Mouse (Mus musculus) hematopoietic stem cell, adult 5-6 weeks (primary cell): ENCODE measurements around the gene Sdhaf1. TPM values are rescaled to one million over a fixed set of nuclear protein-coding genes. Genes with fewer than 3 reads are reported as not detected.

Experiments
- ATAC-seq, 2 experiments: fragments of 125-278 bp in 1 of 2; replicated peaks in 1 of 2; 2 replicates each; pipeline ENCODE4 v1.8.0; 2016 to 2017; ENCODE audit warnings: inconsistent platforms in 2 of 2, mild to moderate bottlenecking in 2 of 2, moderate number of reproducible peaks in 2 of 2, low read depth in 1 of 2, moderate TSS enrichment in 1 of 2; ENCODE audit not compliant: low FRiP score in 2 of 2, poor library complexity in 2 of 2, severe bottlenecking in 2 of 2, insufficient read depth in 1 of 2, low TSS enrichment in 1 of 2
- total RNA-seq: library from RNA; stranded (forward); fragments of 172-1452, 232-1000 nt; gene quantifications from 2 replicates; pipeline ENCODE4 v1.2.3, GENCODE M21; 2017

The Sdhaf1 gene
- total RNA-seq, 1 experiment from 2014 or later: 11.9 TPM

DNA sequence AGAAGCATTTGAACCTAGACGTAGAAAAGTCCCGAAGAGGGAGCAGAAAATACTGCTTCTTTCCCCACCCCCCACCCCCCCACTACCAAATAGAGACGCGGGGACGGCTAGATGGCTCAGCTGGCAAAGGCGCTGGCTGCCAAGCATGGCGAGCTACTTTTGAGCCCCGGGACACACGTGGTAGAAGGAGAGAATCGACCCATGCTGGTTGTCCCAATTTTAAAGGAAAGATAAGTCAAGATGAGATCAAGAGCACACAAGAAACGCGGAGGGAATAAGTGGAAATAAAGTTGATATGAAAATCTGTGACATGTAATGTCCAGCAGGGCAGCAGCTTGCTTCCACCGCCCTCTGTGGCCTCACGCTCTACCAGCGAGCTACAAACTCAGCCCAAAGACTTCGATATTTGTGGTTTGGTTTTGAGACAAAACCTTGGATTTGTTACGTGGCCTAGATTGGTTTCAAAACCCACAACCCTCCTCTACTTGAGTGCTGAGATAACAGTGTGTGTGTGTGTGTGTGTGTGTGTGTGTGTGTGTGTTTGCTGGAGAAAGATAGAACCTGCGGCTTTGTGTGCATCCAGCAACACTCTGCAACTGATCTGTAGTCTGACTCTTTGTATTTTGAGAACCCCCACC lies 9.0 kb upstream of the Sdhaf1 start:
- no peak for ATAC-seq

DNA sequence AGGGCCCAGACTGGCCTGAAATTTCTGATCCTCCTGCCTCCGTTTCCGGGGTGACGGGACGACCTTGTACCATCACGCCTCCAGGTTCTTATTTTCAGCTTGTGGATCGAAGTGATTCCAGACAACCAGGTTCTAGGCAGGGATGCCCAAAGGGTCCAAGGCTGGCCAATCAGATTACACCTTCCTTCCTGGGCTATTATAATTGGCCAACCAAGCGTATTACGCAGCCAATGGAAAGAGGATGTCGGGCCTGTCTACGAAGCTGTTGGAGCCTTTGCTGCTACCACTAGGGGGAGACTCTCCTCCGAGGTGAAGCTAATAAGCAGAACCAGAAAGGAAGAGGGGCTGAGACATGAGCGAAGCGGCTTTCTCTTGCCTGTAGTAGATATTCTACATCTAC lies 8.2 kb upstream of the Sdhaf1 start:
- peak; percentile 63 to 86 for ATAC-seq

DNA sequence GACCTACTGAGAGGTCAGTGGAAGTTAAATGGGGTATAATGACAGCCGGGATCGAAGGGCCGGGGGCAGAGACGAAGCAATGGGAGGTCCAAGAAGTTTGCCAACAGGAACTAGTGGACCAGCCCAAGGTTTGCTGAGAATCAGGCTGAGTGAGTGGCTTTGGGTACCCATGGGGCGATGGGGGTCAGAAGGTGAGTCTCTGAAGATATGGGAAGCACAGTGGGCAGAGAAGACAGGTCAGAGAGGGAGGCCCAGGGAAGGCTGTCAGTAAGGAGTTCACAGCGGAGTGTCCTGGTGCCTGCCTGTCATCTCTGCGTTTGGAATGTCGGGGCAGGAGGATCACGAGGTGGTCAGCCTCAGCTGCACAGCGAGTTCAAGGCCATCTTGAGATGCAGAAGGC lies 4.7 kb upstream of the Sdhaf1 start:
- ATAC-seq: no peak

DNA sequence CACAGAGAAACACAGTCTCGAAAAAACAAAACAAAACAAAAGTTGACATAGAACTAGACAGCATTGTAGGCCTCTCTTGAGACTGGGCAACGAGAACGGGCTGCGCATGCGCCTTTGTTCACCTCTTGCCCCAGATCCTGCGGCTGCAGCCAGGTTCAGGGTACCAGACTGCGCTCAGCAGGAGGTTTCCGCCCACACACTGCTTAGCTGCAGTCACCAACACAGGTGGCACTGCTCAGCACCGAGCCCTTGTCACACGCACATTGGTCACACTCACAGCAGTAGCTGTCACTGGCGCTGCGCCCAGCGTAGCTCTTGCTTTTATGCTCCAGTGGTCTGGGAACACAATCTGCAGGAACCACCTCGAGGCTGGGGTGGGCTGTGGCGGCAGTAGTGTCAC lies 3.4 kb upstream of the Sdhaf1 start:
- no peak for ATAC-seq

DNA sequence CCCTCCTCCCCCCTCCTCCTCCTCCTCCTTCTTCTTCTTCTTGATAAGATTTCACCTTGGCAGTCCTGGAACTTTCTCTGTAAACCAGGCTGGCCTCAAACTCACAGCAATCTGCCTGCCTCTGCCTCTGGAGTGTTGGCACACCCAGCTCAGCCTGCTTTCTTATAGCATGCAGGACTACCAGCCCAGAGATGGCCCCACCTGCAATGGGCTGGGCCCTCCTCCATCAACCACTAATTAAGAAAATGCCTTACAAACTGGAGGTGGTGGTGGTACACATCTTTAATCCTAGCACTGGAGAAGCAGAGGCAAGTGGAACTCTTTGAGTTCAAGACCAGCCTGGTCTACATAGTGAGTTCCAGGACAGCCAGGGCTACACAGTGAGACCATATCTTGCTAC lies 2.7 kb upstream of the Sdhaf1 start:
- no peak for ATAC-seq

DNA sequence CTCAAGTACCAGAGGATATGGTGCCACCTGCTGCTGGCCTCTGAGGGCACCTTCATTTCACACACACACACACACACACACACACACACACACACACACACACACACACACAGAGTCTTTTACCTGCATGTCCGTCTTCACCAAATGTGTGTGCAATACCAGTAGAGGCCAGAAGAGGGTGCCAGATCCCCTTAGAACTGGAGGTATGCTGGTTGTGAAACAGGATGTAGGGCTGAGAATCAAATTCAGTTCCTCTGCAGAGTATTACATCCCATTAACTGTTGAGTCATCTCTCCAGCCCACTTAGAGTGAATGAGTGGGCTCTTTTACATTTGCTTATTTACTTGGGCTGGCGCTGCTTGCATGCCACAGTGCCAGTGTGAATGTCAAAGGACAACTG lies 1.7 kb upstream of the Sdhaf1 start:
- peak in 1 of 2 experiments; percentile 10; a peak in 1 of 4 replicates for ATAC-seq

DNA sequence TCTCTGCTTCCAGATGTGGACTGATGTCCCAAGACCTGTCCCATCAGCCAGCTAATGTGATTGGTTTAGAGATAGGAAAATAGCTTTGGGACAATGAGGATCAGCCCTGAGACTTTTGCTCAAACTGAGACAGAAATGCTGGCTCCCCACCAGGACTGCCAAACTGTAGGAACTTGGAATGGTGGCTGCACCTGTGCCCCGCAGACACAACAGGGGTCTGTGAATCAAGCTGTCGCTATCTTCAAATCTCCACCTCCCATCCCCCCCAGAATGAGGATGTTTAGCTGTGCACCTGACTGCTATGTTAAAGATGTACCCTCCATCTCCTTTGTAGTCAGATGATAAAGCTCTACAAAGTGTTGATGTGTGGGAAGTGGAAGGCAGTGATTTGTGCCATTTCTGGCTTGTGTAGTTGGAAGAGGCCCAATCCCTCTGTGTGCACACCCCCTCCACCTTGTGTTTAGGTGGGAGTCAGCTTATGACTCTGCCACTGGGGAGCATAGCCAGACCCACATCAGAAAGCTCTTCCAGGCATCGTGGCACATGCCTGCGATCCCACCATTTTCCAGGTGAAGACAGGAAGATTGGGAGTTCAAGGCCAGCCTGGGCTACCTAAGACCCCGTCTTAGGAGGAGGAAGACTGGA lies 727 bp upstream of the Sdhaf1 start:
- no peak for ATAC-seq

DNA sequence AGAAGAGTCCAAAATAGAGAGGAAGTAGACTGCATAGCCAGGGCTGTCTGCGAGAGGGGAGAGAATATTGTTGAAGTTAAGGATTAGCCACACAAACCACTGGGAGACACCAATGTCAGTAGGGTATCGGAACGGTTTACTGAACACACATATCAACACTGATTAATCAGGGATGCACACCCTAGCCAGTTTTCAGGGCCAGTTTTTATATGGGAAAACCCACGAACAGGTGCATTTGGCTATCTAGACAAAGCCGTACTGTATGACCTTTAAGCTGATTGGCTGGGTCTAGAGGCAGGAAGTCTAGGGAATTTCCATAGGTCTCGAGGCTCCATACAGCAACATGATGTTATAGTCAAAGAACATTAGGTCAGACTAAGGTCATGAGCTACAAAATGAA lies 830 bp downstream of the Sdhaf1 start:
- ATAC-seq: 0 out of 4 replicates have a peak, but pooled peaks of 1 of the 2 experiments have one; percentile 5

DNA sequence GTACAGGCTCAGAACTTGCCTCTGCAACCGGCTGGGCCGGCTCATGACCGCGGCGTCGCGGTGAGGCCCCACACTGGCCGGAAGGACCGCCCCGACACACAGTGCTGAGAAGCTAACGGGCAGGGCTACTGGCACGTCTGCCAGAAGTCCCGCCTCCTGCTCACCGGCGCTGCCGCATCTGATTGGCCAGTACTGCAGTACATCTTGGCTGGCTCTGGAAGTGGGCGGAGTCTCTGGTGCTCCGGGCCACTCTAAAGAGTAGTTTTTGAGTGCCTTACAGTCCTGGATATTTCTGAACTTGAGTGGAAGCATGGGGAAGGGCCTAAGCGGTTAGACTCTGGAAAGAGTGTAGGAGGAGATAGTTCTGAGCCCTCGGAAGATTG lies 1.4 kb downstream of the Sdhaf1 start:
- ATAC-seq: peak; percentile 95

DNA sequence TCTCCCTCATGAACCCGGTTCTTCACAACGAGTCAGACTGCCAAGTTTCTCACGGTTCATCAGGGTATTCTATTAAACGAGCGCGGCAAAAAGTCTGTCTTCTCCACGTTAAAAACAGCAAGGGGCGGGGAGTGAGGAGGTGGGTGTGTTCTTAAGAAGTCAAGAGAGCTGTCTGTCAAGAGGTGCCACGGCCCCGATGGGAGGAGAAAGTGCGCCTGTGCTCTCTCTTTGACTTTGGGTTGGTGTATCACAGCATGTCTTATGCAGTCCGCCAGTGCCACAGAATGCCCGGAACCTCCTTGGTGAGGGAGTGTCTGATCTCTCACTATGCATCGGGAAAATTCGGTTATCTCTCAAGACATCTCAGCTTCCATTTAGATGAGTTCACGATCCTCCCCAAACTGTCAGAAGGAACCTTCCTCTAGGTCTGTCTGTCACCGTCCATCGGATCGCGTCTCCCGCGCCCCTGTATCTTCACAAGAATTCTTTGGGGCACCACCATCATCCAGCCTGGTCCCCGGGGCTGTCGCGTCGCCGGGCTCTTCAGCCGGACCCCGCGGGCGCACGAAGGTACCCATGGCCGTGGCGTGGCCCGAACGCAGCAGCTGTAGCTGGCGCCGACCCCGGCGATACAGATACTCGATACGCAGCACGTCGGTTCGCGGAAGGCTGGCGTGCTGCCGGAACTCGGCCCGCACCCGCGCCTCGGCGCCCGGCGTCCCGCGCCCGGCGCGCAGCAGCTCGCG lies 2.0 kb downstream of the Sdhaf1 start, which contains the start of gene E130208F15Rik:
Gene E130208F15Rik, plus strand, starts transcription at position 202 of the 746 bp plus-strand sequence.
- ATAC-seq: peak; percentile 55 to 65; a peak in 3 of 4 replicates

DNA sequence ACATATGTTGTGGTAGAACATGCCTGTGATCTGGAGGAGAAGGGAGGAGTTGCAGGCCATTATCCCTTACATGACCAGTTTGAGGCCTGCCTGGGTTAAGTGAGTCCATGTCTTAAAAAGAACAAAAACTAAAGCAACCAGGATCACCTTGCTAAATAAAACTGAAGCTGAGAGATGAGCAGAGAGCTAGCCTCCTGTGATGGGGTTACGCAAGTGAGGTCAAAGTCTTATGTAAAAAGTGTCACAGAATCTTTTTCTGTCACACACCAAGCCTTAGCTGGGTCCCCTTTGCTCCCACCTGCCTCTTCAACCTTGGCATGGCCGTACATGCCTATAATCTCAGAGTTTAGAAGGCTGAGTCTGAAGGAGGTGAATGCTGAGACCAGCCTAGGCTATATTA lies 2.7 kb downstream of the Sdhaf1 start:
- ATAC-seq: no peak

DNA sequence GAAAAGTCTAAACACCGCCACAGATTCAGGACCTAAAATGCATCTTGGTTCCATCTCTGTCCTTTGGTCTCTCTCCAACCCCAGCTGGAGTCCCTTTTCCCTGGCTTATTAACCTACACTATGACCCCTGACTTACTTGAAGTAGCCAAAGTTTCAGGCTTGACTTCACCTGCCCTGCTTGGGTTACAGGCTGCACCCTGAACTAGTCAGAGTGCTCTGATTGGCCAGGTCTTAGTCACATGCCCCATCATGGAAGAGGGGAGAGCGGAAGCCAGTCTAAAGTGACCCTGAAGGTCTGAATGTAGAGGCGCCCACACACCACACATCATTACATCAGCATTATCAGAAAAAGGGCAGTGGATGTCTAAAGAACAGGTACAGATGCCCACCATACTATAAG lies 5.6 kb downstream of the Sdhaf1 start:
- no peak for ATAC-seq

DNA sequence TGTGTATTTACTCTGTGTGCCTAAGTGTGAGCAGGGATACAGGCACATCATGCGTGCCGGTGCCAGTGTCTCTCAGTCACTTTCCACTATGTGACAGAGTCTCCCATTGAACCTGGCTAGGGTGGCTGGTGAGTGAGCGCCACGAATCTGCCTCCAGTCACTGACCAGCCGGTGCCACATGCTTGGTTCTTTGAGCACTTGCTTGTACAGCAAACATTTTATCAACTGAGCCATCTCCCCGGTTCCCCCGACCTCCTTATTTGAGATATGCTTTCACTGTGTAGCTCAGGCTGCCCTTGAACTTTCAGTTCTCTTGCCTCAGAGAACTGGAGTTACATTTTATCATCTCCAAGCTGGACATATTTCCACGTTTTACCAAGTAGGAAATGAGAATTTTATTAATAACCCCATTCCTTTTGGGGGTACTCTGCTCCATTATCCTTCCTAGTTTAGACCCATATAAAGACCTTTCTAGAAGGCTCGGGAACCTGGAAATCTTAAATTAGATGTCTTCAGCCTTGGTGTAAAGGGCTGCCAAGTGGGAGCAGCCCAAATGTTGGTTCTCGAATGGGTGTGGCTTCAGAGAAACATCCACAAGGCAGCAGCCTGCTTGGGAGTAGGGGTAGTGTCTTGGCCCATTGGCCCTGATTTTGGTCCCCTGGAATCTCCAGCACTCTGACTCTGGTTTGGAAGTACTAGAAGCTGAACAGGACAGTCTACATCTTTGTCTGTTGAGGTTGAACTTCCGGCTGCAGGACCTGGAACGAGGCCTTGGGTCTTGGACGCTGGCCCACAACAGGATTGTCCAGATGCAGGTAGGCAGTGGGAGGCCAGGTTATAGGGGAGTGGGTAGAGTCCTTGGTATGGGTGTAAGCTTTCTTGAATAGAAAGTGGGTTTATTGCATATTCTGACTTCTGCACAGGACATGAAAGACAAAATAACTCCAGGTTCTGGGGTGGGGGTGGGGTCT lies 7.9 kb downstream of the Sdhaf1 start:
- ATAC-seq: no peak

DNA sequence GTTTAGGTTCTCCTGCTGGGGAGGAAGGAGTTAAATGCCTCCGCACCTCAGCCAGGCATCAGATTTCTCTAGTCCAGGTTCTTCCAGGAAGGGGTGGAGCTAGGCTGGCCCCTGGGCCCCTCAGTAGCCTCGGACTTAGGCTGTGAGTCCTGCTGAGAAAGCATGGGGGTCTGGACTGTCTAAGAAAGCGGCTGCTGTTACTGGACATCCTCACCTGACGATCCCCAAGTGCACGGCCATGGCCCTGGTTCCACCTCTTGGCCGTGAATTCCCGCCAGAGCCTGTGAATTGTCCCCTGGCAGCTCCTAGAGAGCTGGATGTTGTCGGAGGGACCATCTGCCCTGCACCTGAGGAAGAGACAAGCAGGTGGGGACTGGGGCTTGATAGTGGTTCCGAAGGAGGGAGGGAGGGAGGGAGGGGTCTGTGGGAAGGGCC lies 9.0 kb downstream of the Sdhaf1 start, which contains the start of gene Syne4:
Gene Syne4, plus strand, starts transcription at position 87 of the 435 bp plus-strand sequence.
- no peak for ATAC-seq

DNA sequence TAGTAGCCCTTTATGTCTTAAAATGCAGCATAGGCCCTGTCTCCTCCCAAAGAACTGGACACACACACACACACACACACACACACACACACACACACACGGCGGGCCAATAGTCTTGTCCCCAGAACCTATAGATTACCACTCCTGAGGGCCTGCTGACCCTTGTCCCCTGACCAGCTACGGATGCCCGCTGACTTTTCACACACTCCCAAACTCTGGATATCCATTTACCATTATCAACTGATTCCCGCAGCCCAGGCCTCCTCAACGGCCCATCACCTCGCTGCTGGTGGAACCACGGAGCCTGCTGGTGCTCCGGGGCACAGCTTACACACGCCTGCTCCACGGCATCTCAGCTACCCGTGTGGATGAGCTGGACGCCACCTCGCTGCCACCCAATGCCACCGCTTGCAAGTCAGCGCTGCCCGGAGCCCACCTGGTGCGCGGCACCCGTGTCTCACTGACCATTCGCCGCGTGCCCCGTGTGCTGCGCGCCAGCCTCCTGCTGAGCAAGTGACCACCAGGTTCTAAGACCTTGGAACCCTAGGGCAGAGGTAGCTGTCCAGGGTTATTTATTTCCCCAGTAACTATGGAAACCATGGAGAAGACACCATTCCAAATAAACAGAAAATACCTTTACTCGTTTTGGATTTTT lies 9.9 kb downstream of the Sdhaf1 start:
- ATAC-seq: no peak

DNA sequence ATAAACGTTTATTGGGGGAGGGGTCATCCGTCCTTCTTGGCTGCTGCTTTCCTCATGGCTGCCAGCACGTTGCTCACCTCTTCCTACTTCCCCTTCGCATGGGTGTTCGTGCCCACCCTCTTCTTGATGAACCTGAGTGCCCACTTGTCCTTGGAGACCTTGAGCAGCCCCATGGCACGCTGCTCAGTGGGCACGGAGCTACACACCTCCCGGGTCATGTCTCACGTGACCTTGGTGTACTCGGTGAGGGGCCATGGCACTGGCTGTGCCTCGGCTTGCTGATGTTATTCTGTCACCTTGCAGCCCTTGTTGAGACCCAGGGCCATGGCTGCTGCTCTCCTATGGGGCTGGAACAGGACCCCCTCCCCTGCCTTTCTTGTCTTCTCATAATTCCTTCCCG lies 13.6 kb downstream of the Sdhaf1 start:
- ATAC-seq: no peak
